Mouse (Mus musculus) midbrain, embryonic 10.5 days (tissue): ENCODE measurements around the gene Olfr742. TPM values are rescaled to one million over a fixed set of nuclear protein-coding genes. Genes with fewer than 3 reads are reported as not detected.

Source experiments
- DNase-seq: peaks from one replicate; pipeline ENCODE4 v3.0.0-alpha.2; 2017; ENCODE audit warnings: low spot score
- H3K27ac ChIP-seq: fragments of 300-500 bp; sonication (generic); replicated peaks from 2 replicates; pipeline ENCODE4 v1.5.1; 2016; ENCODE audit warnings: mild to moderate bottlenecking
- H3K27me3 ChIP-seq: fragments of 300-500 bp; sonication (generic); 2 replicates; pipeline ENCODE4 v1.6.1; 2016; ENCODE audit warnings: low read depth, mild to moderate bottlenecking; ENCODE audit not compliant: poor library complexity, severe bottlenecking
- H3K36me3 ChIP-seq: fragments of 300-500 bp; sonication (generic); 2 replicates; pipeline ENCODE4 v1.6.1; 2016; ENCODE audit warnings: mild to moderate bottlenecking, moderate library complexity
- H3K4me1 ChIP-seq: fragments of 300-500 bp; sonication (generic); 2 replicates; pipeline ENCODE4 v1.6.1; 2016
- H3K4me3 ChIP-seq: fragments of 300-500 bp; sonication (generic); 2 replicates; pipeline ENCODE4 v1.5.1; 2016; ENCODE audit warnings: mild to moderate bottlenecking, moderate library complexity
- H3K9me3 ChIP-seq: fragments of 300-500 bp; sonication (generic); replicated peaks from 2 replicates; pipeline ENCODE4 v1.6.1; 2016; ENCODE audit warnings: mild to moderate bottlenecking
- WGBS: fragments of 180-500 bp; shearing (Covaris S2); methylation state at CpG from one replicate; pipeline ENCODE4 v1.1.7; 2016; 5-methylcytosine and 5-hydroxymethylcytosine counted together
- polyA plus RNA-seq: library from polyadenylated mRNA; unstranded; fragments of >200 nt; fragmentation: Nextera tagmentation; extraction: Ambion mirVana; gene quantifications from 2 replicates; pipeline ENCODE4 v1.2.1, GENCODE M21; 2016

Olfr742 gene
- polyA plus RNA-seq, result not detected in 2 replicates

- Histone ChIP-seq H3K4me1 (no peaks in the 10 kb centered on the region), H3K36me3 (no peaks in the 10 kb centered on the region), H3K9me3 (no peaks in the 10 kb centered on the region), H3K4me3 (no peak within 1 kb of the TSS), H3K27ac (no peak within 1 kb of the TSS), H3K27me3 (no peaks in the 10 kb centered on the region)
- 68% methylated on average over 2 of the region's 2 CpGs for WGBS
- DNase-seq, result no peak
These were observed at the start of gene Olfr742 for GRCm38 (mm10) chr14:50503300-50503699. Olfr742 (plus strand) TSS chr14:50503600.

GRCm38 (mm10) chr14:50472438-50472837 is 31.0 kb upstream of the Olfr742 start, which contains the start of gene Olfr741:
Olfr741 (plus strand) TSS chr14:50472738.
- Histone ChIP-seq H3K4me1 (no peaks in the 10 kb centered on the region), H3K27me3 (no peaks in the 10 kb centered on the region), H3K9me3 (no peaks in the 10 kb centered on the region), H3K4me3 (no peak within 1 kb of the TSS), H3K27ac (no peak within 1 kb of the TSS), H3K36me3 (no peaks in the 10 kb centered on the region)
- DNase-seq, result no peak
- 75% methylated on average over 2 of the region's 2 CpGs for WGBS

- DNase-seq, result no peak
- Histone ChIP-seq H3K27ac (no peak overlapping the region), H3K36me3 (no peaks in the 10 kb centered on the region), H3K4me3 (no peak overlapping the region), H3K27me3 (no peaks in the 10 kb centered on the region), H3K4me1 (no peaks in the 10 kb centered on the region), H3K9me3 (peaks cover 5% of the 10 kb centered on the region; the same call in 1 of the 2 replicates)
- WGBS, result 78% methylated on average over 2 of the region's 2 CpGs
These were observed 25.0 kb upstream of the Olfr742 start for GRCm38 (mm10) chr14:50478406-50478805.

GRCm38 (mm10) chr14:50521539-50521938 is 18.1 kb downstream of the Olfr742 start, which contains the start of gene Olfr743:
Olfr743 (plus strand) TSS chr14:50521839.
- Histone ChIP-seq H3K9me3 (no peaks in the 10 kb centered on the region), H3K27me3 (no peaks in the 10 kb centered on the region), H3K4me3 (no peak within 1 kb of the TSS), H3K4me1 (no peaks in the 10 kb centered on the region), H3K27ac (no peak within 1 kb of the TSS), H3K36me3 (no peaks in the 10 kb centered on the region)
- DNase-seq, result no peak

GRCm38 (mm10) chr14:50552734-50553133 is 49.3 kb downstream of the Olfr742 start:
- no peak for DNase-seq
- Histone ChIP-seq H3K36me3 (no peaks in the 10 kb centered on the region), H3K4me1 (no peaks in the 10 kb centered on the region), H3K4me3 (no peak overlapping the region), H3K27ac (no peak overlapping the region), H3K9me3 (peaks cover 11% of the 10 kb centered on the region; the same call in 1 of the 2 replicates), H3K27me3 (no peaks in the 10 kb centered on the region)
- WGBS, result 100% methylated on average over 2 of the region's 2 CpGs

Other genes starting within 250 kb of the Olfr742 start
- gene Olfr732, start 219.4 kb upstream of the Olfr742 start, polyA plus RNA-seq, result not detected in 2 replicates
- not detected in 2 replicates for gene Olfr733, start 202.1 kb upstream of the Olfr742 start, polyA plus RNA-seq
- gene Olfr734, start 176.8 kb upstream of the Olfr742 start, polyA plus RNA-seq, result not detected in 2 replicates
- gene Olfr735, start 154.7 kb upstream of the Olfr742 start, polyA plus RNA-seq, result not detected in 2 replicates
- not detected in 2 replicates for gene Tlr11, start 145.7 kb upstream of the Olfr742 start, polyA plus RNA-seq
- gene Olfr736, start 122.4 kb upstream of the Olfr742 start, polyA plus RNA-seq, result not detected in 2 replicates
- gene Olfr738, start 96.0 kb upstream of the Olfr742 start, polyA plus RNA-seq, result not detected in 2 replicates
- gene Olfr739, start 85.0 kb upstream of the Olfr742 start, polyA plus RNA-seq, result not detected in 2 replicates
- not detected in 2 replicates for gene Olfr740, start 58.1 kb upstream of the Olfr742 start, polyA plus RNA-seq
- not detected in 2 replicates for gene Olfr741, start 30.9 kb upstream of the Olfr742 start, polyA plus RNA-seq
- not detected in 2 replicates for gene Olfr743, start 18.2 kb downstream of the Olfr742 start, polyA plus RNA-seq
- not detected in 2 replicates for gene Olfr744, start 111.3 kb downstream of the Olfr742 start, polyA plus RNA-seq
- gene Olfr745, start 135.8 kb downstream of the Olfr742 start, polyA plus RNA-seq, result not detected in 2 replicates
- gene Olfr746, start 143.5 kb downstream of the Olfr742 start, polyA plus RNA-seq, result not detected in 2 replicates
- not detected in 2 replicates for gene Olfr747, start 189.6 kb downstream of the Olfr742 start, polyA plus RNA-seq
- gene Olfr748, start 203.8 kb downstream of the Olfr742 start, polyA plus RNA-seq, result not detected in 2 replicates
- not detected in 2 replicates for gene Olfr749, start 241.5 kb downstream of the Olfr742 start, polyA plus RNA-seq